Mouse (Mus musculus) ES-E14 (cell line): ENCODE measurements around the gene Slpi.
A peak's percentile ranks its signal among the peaks of the same experiment; 100 is the strongest.

Experiments used
- CHD2 ChIP-seq: IDR thresholded peaks from 2 replicates; pipeline ENCODE4 v1.6.1; 2014; ENCODE audit warnings: mild to moderate bottlenecking, low read depth, low read length, inconsistent platforms
- HCFC1 ChIP-seq: IDR thresholded peaks from 2 replicates; pipeline ENCODE4 v1.6.1; 2012; ENCODE audit warnings: low read length, inconsistent platforms, borderline replicate concordance; ENCODE audit not compliant: insufficient read depth
- MAFK ChIP-seq: IDR thresholded peaks from 2 replicates; pipeline ENCODE4 v1.6.1; 2014; ENCODE audit warnings: mild to moderate bottlenecking, low read depth, low read length, inconsistent platforms; ENCODE audit not compliant: insufficient read depth
- ZC3H11A ChIP-seq: IDR thresholded peaks from 2 replicates; pipeline ENCODE4 v1.6.1; 2012; ENCODE audit warnings: low read depth, mild to moderate bottlenecking, inconsistent platforms, low read length, borderline replicate concordance
- ZNF384 ChIP-seq: IDR thresholded peaks from 2 replicates; pipeline ENCODE4 v1.6.1; 2012; ENCODE audit warnings: low read depth, low read length, inconsistent platforms

- TF ChIP-seq MAFK (no peak), ZC3H11A (no peak), HCFC1 (no peak), ZNF384 (peak; percentile 97), CHD2 (no peak)
Measured at GRCm38 (mm10) chr2:164417198-164417597, 28.3 kb upstream of the Slpi start.
